In the genomic region with DNA sequence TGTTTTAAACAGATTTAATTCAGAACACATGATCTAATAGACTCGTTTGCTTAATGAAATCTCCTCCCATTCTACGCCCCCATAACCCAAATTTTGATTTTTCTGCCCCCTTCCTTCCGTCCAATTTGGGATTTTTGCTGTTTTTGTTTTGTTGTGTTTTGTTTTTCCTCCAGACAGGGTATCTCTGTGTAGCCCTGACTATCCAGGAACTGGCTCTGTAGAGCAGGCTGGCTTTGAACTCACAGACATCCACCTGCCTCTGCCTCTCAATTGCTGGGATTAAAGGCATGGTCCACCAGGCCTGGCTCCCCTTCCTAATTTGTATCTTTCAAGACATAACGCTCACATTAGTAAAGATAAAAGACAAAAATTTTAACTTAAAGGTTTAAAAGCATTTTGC, we compare ENCODE assay signal across 10 mouse cellular contexts. TPM values are rescaled to one million over a fixed set of nuclear protein-coding genes. Genes with fewer than 3 reads are reported as not detected.
DNase-seq lines count a peak whose midpoint lies in the region; ATAC-seq and TF ChIP-seq lines count a peak whose summit lies in the region.
"Had no signal": no experiment of that assay in that cellular context is flagged by ENCODE, and none has a peak within 500 bp of the region (broad histone marks: within the 10 kb centered on the region; RNA-seq: fewer than 3 reads in every experiment).

No protein-coding gene starts in this region.

- no peak for TF ChIP-seq EP300 in heart, adult 2 months (IDR thresholded peaks at IDR 0.05; ENCODE audit: insufficient read depth, low read depth, low read length)

- intact Hi-C loops in heart, adult 2 months (cut with DNase I), result no loop called here

- H3K79me2 ChIP-seq in heart, adult 2 months (replicated peaks; ENCODE audit: control insufficient read depth, insufficient read depth, low read length), result no peaks in the 10 kb centered on the region

- no peak for TF ChIP-seq CTCF in heart, adult 2 months (IDR thresholded peaks at IDR 0.05)
- TF ChIP-seq CTCF in bone marrow macrophage, adult 2 months (IDR thresholded peaks at IDR 0.05; ENCODE audit: low read depth, low read length), result no peak

- H3K27ac ChIP-seq in heart, embryonic 12.5 days (ENCODE audit: poor library complexity, severe bottlenecking), result no peak overlapping the region
- no peak overlapping the region for H3K27ac ChIP-seq in heart, adult 2 months
- no peak overlapping the region for H3K27ac ChIP-seq in bone marrow macrophage, adult 2 months (ENCODE audit: insufficient read depth, low read depth, low read length)
- H3K27ac ChIP-seq in hindbrain, embryonic 15.5 days (replicated peaks), result peak overlapping the region; percentile 47; the same call in 1 of the 2 replicates
- H3K27ac ChIP-seq in midbrain, embryonic 11.5 days (ENCODE audit: low read depth, low read length), result peak overlapping the region; percentile 78; the same call in 1 of the 2 replicates

- no peak for TF ChIP-seq POLR2A in heart, adult 2 months (IDR thresholded peaks at IDR 0.05; ENCODE audit: insufficient read depth, low read depth, low read length)
- TF ChIP-seq POLR2A in bone marrow macrophage, adult 2 months (IDR thresholded peaks at IDR 0.05; ENCODE audit: borderline replicate concordance, low read depth, low read length), result no peak

- H3K36me3 ChIP-seq in heart, embryonic 12.5 days, result no peaks in the 10 kb centered on the region
- H3K36me3 ChIP-seq in heart, adult 2 months (ENCODE audit: control insufficient read depth, insufficient read depth, low read length), result no peaks in the 10 kb centered on the region
- H3K36me3 ChIP-seq in hindbrain, embryonic 15.5 days, result no peaks in the 10 kb centered on the region
- no peaks in the 10 kb centered on the region for H3K36me3 ChIP-seq in midbrain, embryonic 11.5 days (ENCODE audit: control insufficient read depth, insufficient read depth, low read length)

- H3K4me3 ChIP-seq in heart, embryonic 12.5 days, result no peak overlapping the region
- H3K4me3 ChIP-seq in heart, adult 2 months, result no peak overlapping the region
- peak overlapping the region; percentile 94; the same call in 1 of the 2 replicates for H3K4me3 ChIP-seq in bone marrow macrophage, adult 2 months (ENCODE audit: insufficient read depth, low read length)
- peak overlapping the region; percentile 62 for H3K4me3 ChIP-seq in hindbrain, embryonic 15.5 days
- H3K4me3 ChIP-seq in midbrain, embryonic 11.5 days (ENCODE audit: low read depth, low read length), result peak overlapping the region; percentile 54

- 66% methylated on average over 4 of the region's 4 CpGs for WGBS in heart, embryonic 12.5 days
- WGBS in heart, adult 2 months, result 83% methylated on average over 4 of the region's 4 CpGs
- WGBS in hindbrain, embryonic 15.5 days, result 35% methylated on average over 4 of the region's 4 CpGs
- 27% methylated on average over 4 of the region's 4 CpGs for WGBS in midbrain, embryonic 11.5 days

- ATAC-seq in heart, embryonic 12.5 days (ENCODE audit: insufficient number of reproducible peaks, low FRiP score), result no peak
- no peak for ATAC-seq in hindbrain, embryonic 15.5 days (ENCODE audit: low FRiP score, low read depth)
- ATAC-seq in midbrain, embryonic 11.5 days (ENCODE audit: low FRiP score), result no peak
- no peak for ATAC-seq in frontal cortex, adult (ENCODE audit: low TSS enrichment)

- H3K9me3 ChIP-seq in heart, embryonic 12.5 days (replicated peaks), result no peaks in the 10 kb centered on the region
- no peaks in the 10 kb centered on the region for H3K9me3 ChIP-seq in hindbrain, embryonic 15.5 days
- no peaks in the 10 kb centered on the region for H3K9me3 ChIP-seq in midbrain, embryonic 11.5 days (ENCODE audit: control insufficient read depth, low read length)

- peaks cover 44% of the 10 kb centered on the region for H3K4me1 ChIP-seq in heart, embryonic 12.5 days (replicated peaks)
- peaks cover 3% of the 10 kb centered on the region for H3K4me1 ChIP-seq in heart, adult 2 months (ENCODE audit: control insufficient read depth, insufficient read depth, low read length)
- H3K4me1 ChIP-seq in bone marrow macrophage, adult 2 months (ENCODE audit: control insufficient read depth, insufficient read depth, low read length), result peaks cover 41% of the 10 kb centered on the region
- H3K4me1 ChIP-seq in hindbrain, embryonic 15.5 days (replicated peaks), result peaks cover 54% of the 10 kb centered on the region
- peaks cover 48% of the 10 kb centered on the region for H3K4me1 ChIP-seq in midbrain, embryonic 11.5 days (ENCODE audit: control insufficient read depth, insufficient read depth, low read length)

- peaks cover 16% of the 10 kb centered on the region for H3K27me3 ChIP-seq in heart, embryonic 12.5 days (replicated peaks)
- H3K27me3 ChIP-seq in heart, adult 2 months (ENCODE audit: control insufficient read depth, insufficient read depth, low read length), result no peaks in the 10 kb centered on the region
- H3K27me3 ChIP-seq in hindbrain, embryonic 15.5 days, result 0 out of 2 replicates have a peak, but pooled peaks cover 9% of the 10 kb centered on the region
- peaks cover 3% of the 10 kb centered on the region; the same call in 1 of the 2 replicates for H3K27me3 ChIP-seq in midbrain, embryonic 11.5 days (ENCODE audit: control insufficient read depth, insufficient read depth, low read length)

- H3K9ac ChIP-seq in heart, embryonic 12.5 days, result no peak overlapping the region
- no peak overlapping the region for H3K9ac ChIP-seq in heart, adult 2 months (ENCODE audit: low read depth, low read length)
- H3K9ac ChIP-seq in hindbrain, embryonic 15.5 days, result 0 out of 2 replicates have a peak overlapping the region, but pooled peaks have one; percentile 6
- peak overlapping the region; percentile 54 for H3K9ac ChIP-seq in midbrain, embryonic 11.5 days (ENCODE audit: low read length)

- peak overlapping the region; percentile 90 for H3K4me2 ChIP-seq in heart, embryonic 12.5 days
- peak overlapping the region; percentile 97 for H3K4me2 ChIP-seq in hindbrain, embryonic 15.5 days
- peak overlapping the region; percentile 79 for H3K4me2 ChIP-seq in midbrain, embryonic 11.5 days

- DNase-seq in heart, adult 2 months, result no peak
- DNase-seq in midbrain, embryonic 11.5 days (ENCODE audit: low spot score, missing footprints), result peak; percentile 91
- DNase-seq in layer of hippocampus, adult 8-10 months (ENCODE audit: low spot score in 2 of 2), result no peak
- DNase-seq in thymus, postnatal 25 days, result no peak
- DNase-seq: right cerebral cortex, adult 18-20 months had no signal

RNA-seq across cellular contexts. Expression of a gene that starts 3.6 kb away (rescaled TPM):
- polyA plus RNA-seq in heart, embryonic 12.5 days (2016; fragmentation: Nextera tagmentation; extraction: Ambion mirVana), result 5.5 and 6.2 TPM in 2 replicates
- total RNA-seq in heart, adult 2 months (2021), result 1 to 10 TPM; 5.3 to 7.0 TPM
- polyA plus RNA-seq in heart, adult 2 months (2012; rRNA removed), result 5.8 TPM in 2 replicates
- polyA plus RNA-seq in bone marrow macrophage, adult 2 months (2012; ENCODE audit: insufficient read depth, insufficient read length, missing spikeins), result 4.3 and 4.5 TPM in 2 replicates
- 2.5 and 2.8 TPM in 2 replicates for polyA plus RNA-seq in hindbrain, embryonic 15.5 days (2015; fragmentation: Nextera tagmentation; extraction: Ambion mirVana)
- 5.3 and 6.3 TPM in 2 replicates for polyA plus RNA-seq in midbrain, embryonic 11.5 days (2014; fragmentation: Nextera tagmentation; extraction: Ambion mirVana)
- 10 to 100 TPM in 1 of 4 experiments, 1 to 10 TPM in 3; 7.8 to 11.3 (median 9.3) TPM for total RNA-seq in layer of hippocampus, adult 8-10 months (2022)

RNA-seq across cellular contexts. Expression of a gene that starts 30.3 kb away (rescaled TPM):
- 0.15 TPM in 1 of 2 replicates, not detected in the other for polyA plus RNA-seq in heart, embryonic 12.5 days (2016; fragmentation: Nextera tagmentation; extraction: Ambion mirVana)
- total RNA-seq in heart, adult 2 months (2021), result under 1 TPM in 1 of 2 experiments, not detected in 1; 0.30 TPM
- polyA plus RNA-seq in heart, adult 2 months (2012; rRNA removed), result 0.29 and 0.45 TPM in 2 replicates
- not detected in 2 replicates for polyA plus RNA-seq in bone marrow macrophage, adult 2 months (2012; ENCODE audit: insufficient read depth, insufficient read length, missing spikeins)
- polyA plus RNA-seq in hindbrain, embryonic 15.5 days (2015; fragmentation: Nextera tagmentation; extraction: Ambion mirVana), result 8.1 and 9.4 TPM in 2 replicates
- 7.0 and 7.1 TPM in 2 replicates for polyA plus RNA-seq in midbrain, embryonic 11.5 days (2014; fragmentation: Nextera tagmentation; extraction: Ambion mirVana)
- 10 to 100 TPM; 15.3 to 29.4 (median 21.6) TPM for total RNA-seq in layer of hippocampus, adult 8-10 months (2022)
- polyA plus RNA-seq: C2C12 had no signal

Comparison
In these comparisons a context has a peak if more than half of its experiments do, and no peak if none do; other contexts are left out.
1. H3K27ac ChIP-seq: peak in hindbrain, embryonic 15.5 days (single experiment) and midbrain, embryonic 11.5 days (single experiment); none in heart, embryonic 12.5 days (single experiment), heart, adult 2 months (single experiment) and bone marrow macrophage, adult 2 months (single experiment).
2. H3K4me3 ChIP-seq: peak in bone marrow macrophage, adult 2 months (single experiment), hindbrain, embryonic 15.5 days (single experiment) and midbrain, embryonic 11.5 days (single experiment); none in heart, embryonic 12.5 days (single experiment) and heart, adult 2 months (single experiment).
3. H3K9ac ChIP-seq: peak in hindbrain, embryonic 15.5 days (single experiment) and midbrain, embryonic 11.5 days (single experiment); none in heart, embryonic 12.5 days (single experiment) and heart, adult 2 months (single experiment).
4. Peak in every context shown above with its lines, with median percentiles within 50 percentile points of each other: H3K4me2 ChIP-seq.